Mouse (Mus musculus): ENCODE measurements at regions not wholly inside any gene's neighbourhood (a gene's known extent, or its start where the extent isn't known, plus 50 kb on each side); places are given as distances from the start of the nearest gene placed in this dataset.
"Not testable (repeated sequence)": the region's sequence is repeated elsewhere in the genome, so short reads cannot be mapped to it uniquely, and the experiment has no call there.

- DNase-seq (ENCODE audit: extremely low read depth, low read depth, low spot score) = no peak
These were observed 858.6 kb downstream of the Adgrl3 start for GRCm38 (mm10) chr5:81878563-81878962.

DNA sequence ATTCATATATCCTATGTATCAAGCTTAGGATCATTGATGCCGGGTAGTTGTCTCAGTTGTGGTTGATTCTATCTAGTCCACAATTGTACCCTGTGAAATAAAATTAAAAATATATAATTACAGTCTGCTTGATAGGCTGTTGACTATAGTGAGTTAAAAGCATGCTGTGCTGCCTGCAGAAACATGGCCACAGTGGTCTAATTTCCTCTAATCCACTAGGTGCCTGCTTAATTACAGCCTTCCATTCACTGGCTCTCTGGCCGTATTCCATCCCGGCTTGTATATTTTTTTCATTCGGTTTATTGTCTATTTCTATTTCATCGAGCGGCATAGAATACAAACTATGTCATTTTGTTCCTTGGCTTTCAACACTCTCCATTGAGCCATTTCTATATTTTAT is 873.4 kb downstream of the Adgrl3 start:
- no peak for DNase-seq (ENCODE audit: extremely low read depth, low read depth, low spot score)

DNA sequence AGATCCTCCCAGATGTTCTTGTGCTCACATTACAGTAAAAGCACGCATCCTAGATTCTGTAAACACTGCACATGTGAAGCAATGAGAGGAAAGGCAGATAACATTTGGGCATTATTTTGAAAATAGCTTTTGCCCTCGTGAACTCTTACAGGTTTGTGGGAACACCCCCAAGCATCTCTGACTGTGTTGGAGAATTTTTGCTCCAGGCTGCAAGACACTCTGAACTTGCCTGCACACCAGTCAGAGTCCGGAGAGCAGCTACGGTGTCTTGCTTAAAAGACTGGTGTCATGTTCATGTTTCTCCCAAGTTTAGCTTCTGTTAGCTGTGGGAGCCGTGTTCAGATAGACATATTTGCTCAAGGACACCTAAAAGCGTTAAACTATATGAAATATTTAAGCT is 889.4 kb downstream of the Adgrl3 start:
- no peak for DNase-seq (ENCODE audit: extremely low read depth, low read depth, low spot score)

DNA sequence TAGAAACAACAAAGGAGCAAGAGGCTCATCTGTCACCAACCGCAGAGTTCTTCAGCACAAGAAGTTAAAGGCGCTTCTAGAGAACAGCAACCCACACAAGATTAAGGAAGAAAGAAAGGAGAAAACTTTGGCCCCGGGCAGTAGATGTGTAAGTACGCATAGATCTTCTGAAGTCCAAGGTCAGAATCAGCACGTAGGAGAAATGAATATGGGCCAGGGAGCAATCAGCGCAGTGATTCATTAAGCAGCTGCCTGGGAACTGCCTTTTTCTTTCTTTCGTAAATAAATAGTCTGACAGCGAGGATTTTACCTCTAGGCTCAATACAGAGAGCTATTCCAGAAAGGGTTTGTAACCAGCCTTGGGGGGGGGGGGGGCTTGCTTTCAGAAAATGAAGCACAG is 890.0 kb downstream of the Adgrl3 start:
- peak; percentile 39 for DNase-seq (ENCODE audit: extremely low read depth, low read depth, low spot score)

DNA sequence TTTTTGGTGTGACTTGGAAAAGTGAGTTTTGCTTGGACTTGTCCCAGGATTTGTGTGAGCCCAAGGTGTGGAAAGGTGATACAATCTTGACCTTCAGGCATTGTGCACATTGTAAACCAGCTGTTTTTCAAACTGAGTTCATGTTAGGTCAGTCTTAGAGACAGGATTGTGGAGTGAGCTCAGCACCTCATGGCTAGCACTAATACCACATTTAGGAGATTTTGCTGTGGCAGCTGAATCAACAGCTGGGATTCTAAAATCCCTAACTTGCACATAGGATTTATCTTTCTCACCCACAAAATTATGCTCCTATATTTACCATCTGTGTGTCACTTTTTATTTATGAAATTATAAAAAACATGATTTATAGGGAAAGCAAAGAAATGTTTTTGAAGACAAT is 896.7 kb downstream of the Adgrl3 start:
- DNase-seq (ENCODE audit: extremely low read depth, low read depth, low spot score) = no peak

DNA sequence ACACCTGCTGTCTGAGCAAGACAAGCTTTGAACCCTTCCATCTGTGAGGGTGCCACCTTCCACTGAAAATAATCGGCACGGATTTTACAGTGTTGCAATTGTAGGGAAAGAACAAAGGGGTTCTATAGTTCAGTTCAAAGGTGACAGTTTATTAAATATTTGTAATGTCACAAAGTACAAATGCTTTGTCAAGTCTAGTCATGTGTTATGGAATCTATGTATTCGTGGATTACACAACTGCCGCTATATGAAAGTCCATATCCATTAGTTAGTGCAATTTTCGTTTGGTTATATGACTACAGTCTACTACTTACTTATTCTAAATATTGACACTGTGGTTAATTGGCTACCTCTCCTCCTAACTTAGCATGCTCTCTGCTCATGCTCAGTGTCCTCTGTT is 920.9 kb downstream of the Adgrl3 start:
- no peak for DNase-seq (ENCODE audit: extremely low read depth, low read depth, low spot score)

GRCm38 (mm10) chr5:81969685-81970524 is 950.0 kb downstream of the Adgrl3 start:
- DNase-seq (ENCODE audit: extremely low read depth, low read depth, low spot score) = no peak

- DNase-seq (ENCODE audit: extremely low read depth, low read depth, low spot score) = no peak
These were observed 950.6 kb downstream of the Adgrl3 start for GRCm38 (mm10) chr5:81970525-81971011.

GRCm38 (mm10) chr5:81976515-81976914 is 956.6 kb downstream of the Adgrl3 start:
- no peak for DNase-seq (ENCODE audit: extremely low read depth, low read depth, low spot score)

GRCm38 (mm10) chr5:81983351-81983750 is 963.4 kb downstream of the Adgrl3 start:
- DNase-seq (ENCODE audit: extremely low read depth, low read depth, low spot score) = no peak

GRCm38 (mm10) chr5:81988069-81988468 is 968.1 kb downstream of the Adgrl3 start:
- DNase-seq (ENCODE audit: extremely low read depth, low read depth, low spot score) = no peak

DNA sequence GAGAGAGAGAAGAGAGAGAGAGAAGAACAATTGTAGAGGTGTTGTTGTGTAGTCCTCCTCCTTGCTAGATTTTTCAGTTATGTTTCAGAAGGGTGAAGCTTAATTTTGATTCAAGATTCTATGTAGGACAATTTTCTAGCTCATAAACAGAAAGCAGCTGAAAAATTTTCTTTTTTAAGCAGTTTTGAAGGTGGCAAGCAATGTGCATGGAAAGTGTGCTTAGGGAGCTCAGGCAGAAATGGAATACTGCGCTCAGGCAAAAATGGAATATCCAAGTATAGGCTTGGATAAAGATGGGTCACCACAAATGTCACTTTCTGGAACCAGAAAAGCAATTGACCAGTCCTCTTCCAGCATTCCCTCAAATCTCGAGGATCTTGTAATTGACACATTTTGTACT is 988.0 kb downstream of the Adgrl3 start:
- DNase-seq (ENCODE audit: extremely low read depth, low read depth, low spot score) = no peak

DNA sequence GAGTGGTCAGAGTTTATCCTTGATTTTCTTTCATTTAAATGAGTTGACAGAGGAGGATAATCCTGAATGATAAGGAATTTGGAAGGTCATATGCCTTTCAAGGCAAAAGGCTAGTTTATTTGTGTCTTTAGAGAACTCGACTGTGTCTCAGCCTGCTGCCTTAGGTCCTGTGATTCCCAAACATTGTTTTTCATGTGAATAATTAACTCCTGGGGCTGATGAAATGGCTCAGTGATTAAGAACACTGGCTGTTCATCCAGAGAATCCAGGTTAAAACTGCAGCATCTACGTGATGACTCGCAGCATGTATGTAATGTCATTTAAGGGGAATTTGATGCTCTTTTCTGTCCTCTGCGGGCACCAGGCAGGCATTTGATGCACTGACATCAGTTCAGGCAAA is 1004.2 kb downstream of the Adgrl3 start:
- no peak for DNase-seq (ENCODE audit: extremely low read depth, low read depth, low spot score)

DNA sequence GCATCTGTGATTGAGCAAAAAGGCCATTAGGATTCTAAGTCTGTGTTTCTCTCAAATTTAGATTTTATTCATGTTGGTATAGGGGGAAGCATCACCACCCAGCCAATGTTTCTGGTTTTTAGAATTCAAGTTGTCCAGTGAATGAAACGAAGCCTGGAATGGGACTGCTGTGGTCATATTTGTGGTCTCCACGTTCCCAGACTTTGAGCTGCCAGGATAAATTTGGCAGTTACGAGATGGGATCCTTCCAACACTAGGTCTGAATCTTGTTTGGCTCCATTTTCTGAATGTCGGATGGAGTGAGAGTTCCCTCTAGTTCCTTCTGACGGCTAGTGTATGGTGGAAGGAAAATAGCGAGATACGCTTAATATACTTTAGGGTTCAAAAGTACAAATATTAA is 1014.8 kb downstream of the Adgrl3 start:
- no peak for DNase-seq (ENCODE audit: extremely low read depth, low read depth, low spot score)

- DNase-seq (ENCODE audit: extremely low read depth, low read depth, low spot score) = no peak
These were observed 1026.2 kb downstream of the Adgrl3 start for GRCm38 (mm10) chr5:82046106-82046505.

DNA sequence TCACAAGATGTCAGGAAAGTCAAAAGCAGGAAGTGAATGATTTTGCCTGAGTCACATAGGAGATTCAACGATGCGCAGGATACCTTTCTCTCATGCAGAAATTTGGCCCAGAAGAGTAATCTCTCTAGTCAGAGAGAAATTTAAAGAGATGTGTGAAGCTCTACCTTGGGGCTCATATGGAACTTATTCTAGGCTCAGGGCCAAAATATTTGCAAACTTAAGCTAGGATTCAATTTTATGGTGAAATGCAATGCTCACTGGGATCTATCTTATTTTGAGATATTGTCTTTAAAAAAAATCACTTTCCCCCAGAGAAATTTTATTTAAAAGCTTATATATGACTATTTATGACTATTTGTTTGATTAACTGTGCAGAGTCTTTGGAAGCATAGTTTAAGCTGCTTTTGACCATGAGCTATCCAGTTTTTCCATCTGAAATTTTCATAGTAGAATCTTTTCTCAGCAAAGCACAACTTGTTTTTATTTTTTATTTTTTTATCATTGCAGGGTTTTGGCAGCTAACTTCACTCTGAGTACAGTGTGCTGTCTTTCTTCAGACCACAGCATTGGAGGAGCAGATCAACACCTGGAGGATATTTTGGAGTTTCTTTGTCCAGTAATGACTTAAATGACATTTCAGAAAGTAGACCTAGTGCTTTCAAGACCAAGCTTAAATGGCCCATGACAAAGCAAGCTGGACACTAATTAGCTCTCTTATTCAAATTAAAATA is 1039.3 kb downstream of the Adgrl3 start:
- DNase-seq (ENCODE audit: extremely low read depth, low read depth, low spot score) = no peak

DNA sequence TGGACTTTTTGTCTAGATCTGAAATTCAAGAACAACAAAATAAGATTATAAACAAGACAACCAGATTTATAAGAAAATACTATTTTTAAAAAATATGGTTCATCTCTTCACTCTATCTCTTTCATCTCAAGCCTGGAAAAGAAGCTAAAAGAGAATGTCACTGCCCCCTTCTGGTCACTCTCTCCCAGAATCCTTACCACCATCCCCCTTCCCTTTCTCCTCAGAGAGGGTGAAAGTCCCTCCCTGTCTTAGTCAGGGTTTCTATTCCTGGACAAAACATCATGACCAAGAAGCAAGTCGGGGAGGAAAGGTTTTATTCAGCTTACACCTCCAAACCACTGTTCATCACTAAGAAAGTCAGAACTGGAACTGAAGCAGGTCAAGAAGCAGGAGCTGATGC is 1040.7 kb downstream of the Adgrl3 start:
- DNase-seq (ENCODE audit: extremely low read depth, low read depth, low spot score) = no peak

GRCm38 (mm10) chr5:82069221-82069620 is 1049.3 kb downstream of the Adgrl3 start:
- not testable (repeated sequence) for DNase-seq (ENCODE audit: extremely low read depth, low read depth, low spot score)

DNA sequence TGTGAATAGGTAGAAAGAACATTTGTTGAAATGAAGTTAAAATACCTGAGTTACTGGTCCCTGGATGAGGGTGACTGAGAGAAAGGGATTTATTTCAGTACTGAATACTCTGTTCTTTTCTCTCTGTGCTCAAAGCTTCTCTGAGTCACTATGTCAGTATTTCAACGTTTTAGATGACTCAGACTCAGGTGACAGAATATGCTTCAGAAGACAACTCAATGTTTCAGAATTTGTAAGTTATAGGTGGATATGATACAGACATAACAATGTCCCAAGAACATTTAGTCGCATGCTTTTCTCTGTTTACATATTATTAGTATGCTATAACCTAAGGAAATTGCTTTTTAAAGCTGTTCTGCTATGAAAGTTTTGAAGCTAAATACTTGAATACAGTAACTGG is 1069.5 kb downstream of the Adgrl3 start:
- DNase-seq (ENCODE audit: extremely low read depth, low read depth, low spot score) = no peak

- DNase-seq (ENCODE audit: extremely low read depth, low read depth, low spot score) = no peak
These were observed 1083.3 kb downstream of the Adgrl3 start for GRCm38 (mm10) chr5:82103056-82103807.

DNA sequence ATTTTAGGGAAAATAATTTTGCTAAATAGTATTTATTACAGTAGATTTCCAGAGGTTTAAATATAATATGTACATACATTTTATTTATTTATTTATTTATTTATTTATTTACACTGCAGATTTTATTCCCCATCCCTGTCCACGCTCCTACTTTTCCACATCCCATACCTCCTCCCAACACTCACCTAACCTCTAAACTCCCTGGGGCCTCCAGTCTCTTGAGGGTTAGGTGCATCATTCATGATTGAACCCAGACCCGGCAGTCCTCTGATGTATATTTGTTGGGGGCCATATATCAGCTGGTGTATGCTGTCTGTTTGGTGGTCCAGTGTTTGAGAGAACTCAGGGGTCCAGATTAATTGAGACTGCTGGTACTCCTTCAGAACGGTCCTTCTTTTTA is 1083.9 kb downstream of the Adgrl3 start:
- DNase-seq (ENCODE audit: extremely low read depth, low read depth, low spot score) = no peak
